Mouse (Mus musculus): ENCODE data around the gene Itgb2. TPM values are rescaled to one million over a fixed set of nuclear protein-coding genes. Genes with fewer than 3 reads are reported as not detected.

The Itgb2 gene
- total and polyA plus RNA-seq, 3 experiments: 7.1 to 11.6 (median 11.2) TPM

- Histone ChIP-seq H3K9ac (ENCODE audit: low read depth, low read length) (no peak overlapping the region), H3K36me3 (ENCODE audit: control insufficient read depth, insufficient read depth, low read length) (no peaks in the 10 kb centered on the region), H3K4me1 (ENCODE audit: control insufficient read depth, insufficient read depth, low read length) (peaks cover 9% of the 10 kb centered on the region), H3K4me3 (no peak overlapping the region), H3K27ac (no peak overlapping the region), H3K79me2 (replicated peaks; ENCODE audit: control insufficient read depth, insufficient read depth, low read length) (no peaks in the 10 kb centered on the region), H3K27me3 (ENCODE audit: control insufficient read depth, insufficient read depth, low read length) (no peaks in the 10 kb centered on the region)
- intact Hi-C loops (cut with DNase I): no loop called here
- TF ChIP-seq POLR2A (IDR thresholded peaks at IDR 0.05; ENCODE audit: insufficient read depth, low read depth, low read length): no peak
- no peak for TF ChIP-seq EP300 (IDR thresholded peaks at IDR 0.05; ENCODE audit: insufficient read depth, low read depth, low read length)
- TF ChIP-seq CTCF (IDR thresholded peaks at IDR 0.05): no peak
- WGBS: 70% methylated on average over 4 of the region's 4 CpGs
- DNase-seq: no peak
These were observed 73.0 kb downstream of the Itgb2 start for GRCm38 (mm10) chr10:77603021-77603420.

GRCm38 (mm10) chr10:77604111-77604510 lies 74.1 kb downstream of the Itgb2 start:
- TF ChIP-seq CTCF (IDR thresholded peaks at IDR 0.05) (peak; percentile 60), EP300 (IDR thresholded peaks at IDR 0.05; ENCODE audit: insufficient read depth, low read depth, low read length) (no peak), POLR2A (IDR thresholded peaks at IDR 0.05; ENCODE audit: insufficient read depth, low read depth, low read length) (no peak)
- Histone ChIP-seq H3K27me3 (ENCODE audit: control insufficient read depth, insufficient read depth, low read length) (no peaks in the 10 kb centered on the region), H3K79me2 (replicated peaks; ENCODE audit: control insufficient read depth, insufficient read depth, low read length) (no peaks in the 10 kb centered on the region), H3K4me1 (ENCODE audit: control insufficient read depth, insufficient read depth, low read length) (peaks cover 9% of the 10 kb centered on the region), H3K36me3 (ENCODE audit: control insufficient read depth, insufficient read depth, low read length) (no peaks in the 10 kb centered on the region; the same call in 1 of the 2 replicates), H3K9ac (ENCODE audit: low read depth, low read length) (no peak overlapping the region), H3K27ac (no peak overlapping the region), H3K4me3 (no peak overlapping the region)
- no peak for DNase-seq
- 90% methylated on average over 6 of the region's 6 CpGs for WGBS
- intact Hi-C loops (cut with DNase I): loop anchor here (2.0 kb wide), 1 partner anchor 13 kb away; no protein-coding TSS in a partner anchor

GRCm38 (mm10) chr10:77604958-77605357 lies 74.9 kb downstream of the Itgb2 start:
- DNase-seq: no peak
- Histone ChIP-seq H3K36me3 (ENCODE audit: control insufficient read depth, insufficient read depth, low read length) (no peaks in the 10 kb centered on the region; the same call in 1 of the 2 replicates), H3K79me2 (replicated peaks; ENCODE audit: control insufficient read depth, insufficient read depth, low read length) (no peaks in the 10 kb centered on the region), H3K27ac (no peak overlapping the region; the same call in 1 of the 2 replicates), H3K4me1 (ENCODE audit: control insufficient read depth, insufficient read depth, low read length) (peaks cover 9% of the 10 kb centered on the region), H3K27me3 (ENCODE audit: control insufficient read depth, insufficient read depth, low read length) (no peaks in the 10 kb centered on the region), H3K4me3 (no peak overlapping the region), H3K9ac (ENCODE audit: low read depth, low read length) (no peak overlapping the region)
- intact Hi-C loops (cut with DNase I): loop anchor here (2.0 kb wide), 1 partner anchor 14 kb away; no protein-coding TSS in a partner anchor
- no peak for TF ChIP-seq POLR2A (IDR thresholded peaks at IDR 0.05; ENCODE audit: insufficient read depth, low read depth, low read length)
- no peak for TF ChIP-seq CTCF (IDR thresholded peaks at IDR 0.05)
- TF ChIP-seq EP300 (IDR thresholded peaks at IDR 0.05; ENCODE audit: insufficient read depth, low read depth, low read length): no peak
- 33% methylated on average over 5 of the region's 5 CpGs for WGBS

- peaks cover 9% of the 10 kb centered on the region for H3K4me1 ChIP-seq (ENCODE audit: control insufficient read depth, insufficient read depth, low read length)
- no peak for TF ChIP-seq EP300 (IDR thresholded peaks at IDR 0.05; ENCODE audit: insufficient read depth, low read depth, low read length)
- TF ChIP-seq CTCF (IDR thresholded peaks at IDR 0.05): peak; percentile 72
- WGBS: 9% methylated on average over 1 of the region's 1 CpGs
- peaks cover 2% of the 10 kb centered on the region for H3K79me2 ChIP-seq (replicated peaks; ENCODE audit: control insufficient read depth, insufficient read depth, low read length)
- peak overlapping the region; percentile 96; the same call in 1 of the 2 replicates for H3K4me3 ChIP-seq
- H3K27ac ChIP-seq: peak overlapping the region; percentile 99
- DNase-seq: peak in 1 of 2 experiments; percentile 30
- H3K27me3 ChIP-seq (ENCODE audit: control insufficient read depth, insufficient read depth, low read length): no peaks in the 10 kb centered on the region
- intact Hi-C loops (cut with DNase I): loop anchor here (2.0 kb wide), 1 partner anchor 15 kb away; no protein-coding TSS in a partner anchor
- H3K9ac ChIP-seq (ENCODE audit: low read depth, low read length): no peak overlapping the region
- no peaks in the 10 kb centered on the region; the same call in 1 of the 2 replicates for H3K36me3 ChIP-seq (ENCODE audit: control insufficient read depth, insufficient read depth, low read length)
These were observed 75.3 kb downstream of the Itgb2 start for GRCm38 (mm10) chr10:77605368-77605767.

- Histone ChIP-seq H3K4me3 (peak within 1 kb of the TSS; percentile 96), H3K4me1 (ENCODE audit: control insufficient read depth, insufficient read depth, low read length) (peaks cover 12% of the 10 kb centered on the region), H3K36me3 (ENCODE audit: control insufficient read depth, insufficient read depth, low read length) (no peaks in the 10 kb centered on the region; the same call in 1 of the 2 replicates), H3K79me2 (replicated peaks; ENCODE audit: control insufficient read depth, insufficient read depth, low read length) (peaks cover 7% of the 10 kb centered on the region), H3K27me3 (ENCODE audit: control insufficient read depth, insufficient read depth, low read length) (no peaks in the 10 kb centered on the region), H3K9ac (ENCODE audit: low read depth, low read length) (peak within 1 kb of the TSS; percentile 97), H3K27ac (peak within 1 kb of the TSS; percentile 99)
- DNase-seq: peak; percentile 97 to 100
- TF ChIP-seq EP300 (IDR thresholded peaks at IDR 0.05; ENCODE audit: insufficient read depth, low read depth, low read length): peak; percentile 46; the same call in 1 of the 2 replicates
- peak; percentile 78 for TF ChIP-seq POLR2A (IDR thresholded peaks at IDR 0.05; ENCODE audit: insufficient read depth, low read depth, low read length)
- TF ChIP-seq CTCF (IDR thresholded peaks at IDR 0.05): no peak
- intact Hi-C loops (cut with DNase I): loop anchor here (2.0 kb wide), 1 partner anchor 15 kb away; no protein-coding TSS in a partner anchor
- 1% methylated on average over 113 of the region's 119 CpGs for WGBS
These were observed 76.1 kb downstream of the Itgb2 start, which contains the start of the genes Sumo3 and Gm49325 for GRCm38 (mm10) chr10:77605908-77606826. Sumo3 (plus strand) TSS chr10:77606097. Gm49325 (plus strand) TSS chr10:77606197.

Data from heart, adult 2 months (tissue).